Mouse (Mus musculus): Measurements from ENCODE around the gene Fbxo40.

Fbxo40 gene

DNA sequence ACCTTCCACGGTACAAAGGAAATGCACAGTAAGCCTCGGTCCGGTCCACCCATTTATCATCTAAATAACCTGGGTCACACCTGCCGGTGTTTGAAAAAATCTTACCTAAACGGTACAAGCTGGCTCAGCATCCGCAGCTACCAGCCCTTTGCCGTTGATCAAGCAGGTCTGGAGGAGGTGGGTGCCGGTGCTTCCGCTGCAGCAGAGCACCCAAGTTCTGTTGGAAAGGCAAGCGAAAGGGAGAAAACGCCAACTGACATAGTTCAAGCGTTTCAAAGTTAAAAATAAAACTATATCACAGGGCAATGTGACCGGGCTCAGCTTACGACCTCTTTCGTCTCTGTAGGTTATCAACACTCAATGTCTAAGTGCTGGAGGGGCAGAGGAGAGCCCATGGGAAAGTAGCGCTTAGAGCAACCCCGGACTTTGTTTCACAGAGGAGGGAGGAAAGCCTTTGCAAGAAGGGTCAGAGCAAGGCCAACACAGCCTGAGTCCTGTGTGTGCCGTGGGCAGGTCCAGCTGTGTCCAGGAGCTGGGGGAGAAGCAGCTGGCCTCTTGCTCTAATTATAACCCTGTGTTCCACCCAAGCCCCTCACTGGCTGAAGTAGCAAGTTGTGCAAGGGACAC is at the start of gene Fbxo40:
Fbxo40 (minus strand) TSS at position 469 of the 627 bp plus-strand sequence.
- DNase-seq (ENCODE audit: extremely low spot score, low spot score): peak; percentile 17

GRCm38 (mm10) chr16:37034751-37035150 is 44.5 kb upstream of the Fbxo40 start:
- no peak for DNase-seq (ENCODE audit: extremely low spot score, low spot score)

DNA sequence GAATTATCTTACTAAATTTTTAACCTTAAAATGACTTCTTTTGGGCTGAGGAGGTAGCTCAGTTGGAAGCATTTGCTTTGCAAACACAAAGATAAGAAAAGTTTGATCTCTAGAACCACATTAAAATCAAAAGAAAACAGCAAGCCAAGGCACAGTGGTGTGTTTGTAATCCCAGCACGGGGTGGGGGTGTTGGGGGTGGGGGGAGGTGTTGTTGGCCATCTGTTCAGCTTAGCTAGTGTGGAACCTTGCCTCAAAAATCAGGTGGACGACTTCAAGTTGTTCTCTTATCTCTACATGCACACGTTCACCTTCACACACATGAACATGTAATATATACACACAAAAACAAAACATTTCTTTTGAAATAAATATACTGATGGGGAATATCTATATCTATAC is 41.7 kb upstream of the Fbxo40 start:
- DNase-seq (ENCODE audit: extremely low spot score, low spot score): no peak

GRCm38 (mm10) chr16:37027581-37027980 is 37.3 kb upstream of the Fbxo40 start:
- DNase-seq (ENCODE audit: extremely low spot score, low spot score): no peak

DNA sequence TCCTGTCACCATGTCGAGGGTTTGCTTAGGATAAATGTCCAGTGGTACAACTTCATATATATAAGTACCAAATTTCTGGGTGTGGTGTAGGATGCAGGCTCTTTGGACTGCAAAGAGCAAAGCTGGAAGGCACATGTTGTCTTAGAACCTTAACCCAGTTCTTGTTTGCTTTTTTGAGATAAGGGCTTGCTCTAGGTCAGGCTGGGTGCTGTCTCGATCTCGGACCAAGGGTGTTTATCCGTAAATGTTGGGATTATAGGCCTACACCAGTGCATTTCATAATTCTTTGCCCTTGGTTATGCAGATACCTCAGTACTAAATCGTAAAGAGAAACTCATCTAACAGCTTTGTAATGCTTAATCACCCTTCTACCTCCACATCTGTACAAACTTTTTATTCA is 22.1 kb upstream of the Fbxo40 start:
- DNase-seq (ENCODE audit: extremely low spot score, low spot score): no peak

- no peak for DNase-seq (ENCODE audit: extremely low spot score, low spot score)
Measured at GRCm38 (mm10) chr16:37011922-37012289, 21.6 kb upstream of the Fbxo40 start.

- DNase-seq (ENCODE audit: extremely low spot score, low spot score): peak; percentile 91
Measured at GRCm38 (mm10) chr16:37011061-37011921, 21.0 kb upstream of the Fbxo40 start, which contains the start of gene Polq. Gene Polq (plus strand): TSS chr16:37011786.

DNA sequence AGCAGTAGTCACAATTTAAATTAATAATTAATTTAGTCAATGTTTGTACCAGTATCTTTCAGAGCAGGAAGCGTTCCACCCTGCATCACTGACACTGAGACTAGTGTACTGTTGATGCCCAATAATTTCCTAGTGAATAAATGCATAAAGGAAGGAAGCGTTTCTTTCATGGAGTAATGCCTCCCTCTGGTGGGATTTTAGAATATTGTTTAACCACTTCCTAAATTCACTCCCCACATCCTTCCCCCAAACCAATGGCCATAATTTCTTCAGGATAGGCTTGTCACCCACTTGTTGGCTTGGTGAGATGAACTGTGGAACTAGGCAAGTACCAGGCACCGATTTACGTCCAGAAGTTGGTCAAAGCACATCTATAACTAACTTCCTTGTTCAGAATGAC is 20.1 kb upstream of the Fbxo40 start:
- peak; percentile 20 for DNase-seq (ENCODE audit: extremely low spot score, low spot score)

- no peak for DNase-seq (ENCODE audit: extremely low spot score, low spot score)
Measured at GRCm38 (mm10) chr16:37009262-37009661, 19.0 kb upstream of the Fbxo40 start.

DNA sequence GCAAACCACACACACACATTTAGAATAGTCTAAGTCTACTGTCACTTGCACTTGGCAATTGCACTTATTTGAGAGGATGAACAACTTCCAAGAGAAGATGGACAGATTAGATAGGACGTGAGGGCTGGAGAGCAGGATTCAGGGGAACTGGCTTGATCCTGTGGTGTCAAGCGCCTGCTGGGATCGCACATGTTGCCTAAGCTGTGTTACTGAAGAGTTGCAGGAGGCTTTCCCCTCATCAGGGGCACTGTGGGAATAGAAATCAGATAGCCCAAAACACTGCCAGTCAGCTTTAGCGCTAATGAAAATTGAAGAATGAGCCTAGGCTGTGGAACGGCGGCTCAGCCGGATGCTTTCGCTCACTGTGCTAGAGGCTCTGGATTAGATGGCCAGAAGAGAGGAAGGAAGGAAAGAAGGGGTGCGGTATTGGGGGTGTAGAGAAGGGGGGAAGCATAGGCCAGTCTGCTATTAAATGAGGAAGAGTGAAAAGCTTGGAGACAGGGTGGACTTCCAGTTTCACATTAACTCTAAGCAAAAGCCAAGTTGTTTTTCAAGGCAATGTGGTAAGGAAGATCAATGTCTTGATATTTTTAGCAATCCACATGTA is 9.2 kb upstream of the Fbxo40 start:
- DNase-seq (ENCODE audit: extremely low spot score, low spot score): no peak

- DNase-seq (ENCODE audit: extremely low spot score, low spot score): no peak
Measured at GRCm38 (mm10) chr16:36997650-36998049, 7.4 kb upstream of the Fbxo40 start.

DNA sequence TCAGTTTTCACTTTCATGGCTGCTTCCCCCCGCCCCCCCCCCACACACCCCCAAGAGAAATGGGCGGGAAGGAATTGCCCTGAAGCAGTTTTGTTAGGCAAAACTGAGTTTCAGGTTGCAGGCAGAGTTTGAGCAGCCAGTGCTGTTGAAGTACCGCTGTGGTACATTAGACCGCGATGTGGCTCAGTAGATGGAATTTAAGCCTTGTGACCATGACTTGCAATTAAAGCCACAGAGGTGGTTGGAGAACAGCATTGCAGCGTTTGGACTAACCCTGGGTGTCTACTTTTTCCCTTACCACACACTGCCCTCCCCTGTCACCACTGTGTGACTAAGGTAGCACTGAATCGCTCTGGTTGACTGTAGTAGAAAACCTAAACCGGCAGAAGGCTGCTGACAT is 774 bp downstream of the Fbxo40 start:
- DNase-seq (ENCODE audit: extremely low spot score, low spot score): no peak

DNA sequence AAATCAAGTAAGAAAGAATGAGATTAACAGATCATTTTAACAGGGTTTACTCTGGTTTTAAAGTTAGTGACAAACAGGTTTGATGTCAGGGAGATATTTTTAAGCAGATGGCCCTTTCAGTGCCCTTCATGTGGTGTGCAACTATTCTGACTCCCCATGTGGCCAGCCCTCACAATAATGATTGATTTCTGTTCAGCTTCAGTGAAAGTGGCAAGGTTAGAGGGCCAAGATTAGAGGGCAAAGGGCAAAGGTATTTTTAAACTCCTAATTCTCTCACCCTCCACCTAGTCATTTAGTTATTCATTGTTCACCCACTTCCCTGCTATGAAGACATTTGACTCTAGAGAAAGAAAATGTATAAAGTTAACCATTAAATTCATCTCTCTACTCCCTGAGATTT is 2.2 kb downstream of the Fbxo40 start:
- DNase-seq (ENCODE audit: extremely low spot score, low spot score): no peak

DNA sequence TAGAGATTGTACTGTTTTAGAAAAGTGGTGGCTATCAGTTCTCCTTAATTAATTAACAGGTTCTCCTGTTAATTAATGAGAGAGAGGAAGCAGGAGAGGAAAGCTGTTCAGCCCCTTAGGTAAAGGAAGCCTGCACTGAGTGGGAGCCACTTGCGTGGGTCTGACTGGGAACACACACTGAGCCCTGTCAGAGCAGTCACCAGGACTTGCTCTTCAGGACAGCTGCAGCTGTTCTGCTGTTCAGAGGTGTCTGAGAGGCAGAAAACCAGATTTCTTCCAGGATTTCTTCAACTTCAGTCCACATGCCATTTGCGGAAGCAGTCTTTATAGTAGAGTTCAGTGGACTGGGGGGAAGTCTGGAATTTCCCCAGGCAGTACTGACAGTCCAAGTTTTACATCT is 2.9 kb downstream of the Fbxo40 start:
- DNase-seq (ENCODE audit: extremely low spot score, low spot score): no peak

- no peak for DNase-seq (ENCODE audit: extremely low spot score, low spot score)
Measured at GRCm38 (mm10) chr16:36985636-36986042, 4.6 kb downstream of the Fbxo40 start.

DNA sequence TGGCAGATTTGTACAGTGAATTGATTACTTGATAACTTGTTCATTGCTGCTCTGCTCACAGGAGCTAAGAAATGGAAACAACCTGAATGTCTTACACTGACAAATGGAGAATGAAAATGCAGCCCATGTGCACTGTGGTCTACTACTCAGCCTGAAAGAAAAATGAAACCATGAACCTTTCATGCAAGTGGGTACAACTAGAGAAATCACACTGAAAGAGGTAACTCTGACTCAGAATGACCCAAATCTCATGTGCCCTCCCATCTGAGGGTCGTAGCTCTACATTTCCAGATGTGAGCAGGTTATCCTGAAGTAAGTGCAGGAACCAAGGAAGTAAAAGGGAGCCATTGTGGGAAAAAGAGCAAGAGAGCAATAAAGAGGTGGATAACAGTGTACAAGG is 6.5 kb downstream of the Fbxo40 start:
- no peak for DNase-seq (ENCODE audit: extremely low spot score, low spot score)

GRCm38 (mm10) chr16:36979127-36979526 is 11.1 kb downstream of the Fbxo40 start:
- DNase-seq (ENCODE audit: extremely low spot score, low spot score): no peak

DNA sequence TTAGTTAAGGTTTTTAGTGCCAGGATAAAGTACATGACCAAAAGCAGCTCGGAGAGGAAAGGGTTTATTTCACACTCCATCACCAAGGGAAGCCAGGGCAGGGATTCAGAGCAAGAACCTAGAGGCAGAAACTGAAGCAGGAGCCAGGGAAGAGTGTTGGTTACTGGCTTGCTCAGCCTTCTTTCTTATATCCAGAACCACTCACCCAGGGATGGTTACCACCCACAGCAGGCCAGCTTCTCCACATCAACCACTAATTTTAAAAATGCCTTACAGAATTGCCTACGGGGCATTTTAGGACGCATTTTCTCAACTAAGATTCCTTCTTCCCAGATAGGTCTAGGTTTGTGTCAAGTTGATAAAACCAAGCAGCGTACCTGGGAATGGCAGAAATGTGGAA is 26.9 kb downstream of the Fbxo40 start:
- no peak for DNase-seq (ENCODE audit: extremely low spot score, low spot score)

GRCm38 (mm10) chr16:36955106-36955505 is 35.2 kb downstream of the Fbxo40 start:
- DNase-seq (ENCODE audit: extremely low spot score, low spot score): no peak

GRCm38 (mm10) chr16:36951029-36951428 is 39.2 kb downstream of the Fbxo40 start:
- peak; percentile 9 for DNase-seq (ENCODE audit: extremely low spot score, low spot score)

DNA sequence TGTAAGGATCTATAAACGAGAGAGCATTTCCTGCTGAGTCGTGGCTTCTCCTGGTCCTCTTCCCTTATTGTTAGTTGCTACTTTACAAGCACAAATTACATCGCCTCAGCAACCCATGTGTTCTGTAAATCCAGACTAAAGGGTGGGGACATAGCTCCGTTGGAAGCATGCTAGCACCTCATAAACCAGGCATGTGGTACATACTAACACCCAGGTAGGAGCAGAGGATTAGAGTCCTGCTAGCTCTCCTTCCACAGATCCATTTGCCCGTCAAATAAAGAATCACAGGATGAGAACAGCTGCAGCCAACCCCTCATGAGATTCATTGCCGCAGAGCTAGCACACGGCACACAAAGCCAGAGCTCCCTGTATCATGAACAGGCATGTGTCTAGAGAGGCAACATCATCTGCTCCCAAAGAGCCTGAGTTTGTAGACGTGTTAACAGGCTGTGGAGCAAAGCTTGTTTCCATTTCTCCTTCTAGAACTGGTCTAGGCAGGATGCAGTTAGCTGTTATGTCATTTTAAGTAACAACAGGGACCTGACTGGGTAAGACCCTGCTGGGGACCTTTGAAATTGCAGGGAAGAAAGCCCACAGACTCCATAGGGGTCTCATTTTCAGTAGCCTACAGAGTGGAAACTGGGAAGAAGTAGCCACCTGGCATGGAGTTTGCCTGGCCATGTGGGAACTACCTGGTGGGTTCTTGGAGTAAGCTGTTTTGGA is 40.5 kb downstream of the Fbxo40 start:
- peak; percentile 11 for DNase-seq (ENCODE audit: extremely low spot score, low spot score)

Measured in neural tube, embryonic 10.5 days (tissue).